Mouse (Mus musculus): Measurements from ENCODE around the gene Med4. TPM values are rescaled to one million over a fixed set of nuclear protein-coding genes. Genes with fewer than 3 reads are reported as not detected.

The Med4 gene
- polyA plus RNA-seq, 1 experiment from 2014 or later: 78.9 TPM

DNA sequence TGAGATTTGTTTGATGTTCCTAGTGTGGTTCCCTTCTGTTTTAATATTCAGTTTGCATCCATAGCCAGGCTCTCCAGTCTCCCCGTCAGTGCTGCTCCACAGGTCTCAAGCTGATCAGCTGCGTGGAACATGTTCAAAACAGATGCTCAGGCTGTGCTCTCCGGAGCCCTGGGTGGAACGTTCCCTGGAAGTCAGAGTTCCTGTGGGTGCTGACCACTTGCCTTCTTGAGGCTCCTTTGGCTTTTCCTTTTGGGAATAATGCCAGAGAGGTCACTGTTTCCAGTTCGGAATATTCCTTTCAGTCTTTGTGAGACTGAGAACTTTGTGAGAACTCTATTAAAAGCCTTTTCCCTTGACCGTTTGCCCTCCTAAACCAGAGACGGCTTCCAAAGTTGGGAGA lies 34.3 kb upstream of the Med4 start:
- H3K4me2 ChIP-seq (ENCODE audit: low read length): no peak overlapping the region
- no peak overlapping the region for H3K4me3 ChIP-seq (ENCODE audit: low read length)
- H3K9me3 ChIP-seq (ENCODE audit: control insufficient read depth, low read length): peaks cover 2% of the 10 kb centered on the region; the same call in 1 of the 2 replicates
- H3K27ac ChIP-seq (ENCODE audit: low read depth, low read length): peak overlapping the region; percentile 4; the same call in 1 of the 2 replicates
- no peak overlapping the region for H3K9ac ChIP-seq (ENCODE audit: low read depth, low read length)
- peaks cover 11% of the 10 kb centered on the region for H3K4me1 ChIP-seq (ENCODE audit: control insufficient read depth, insufficient read depth, low read depth, low read length)
- no peaks in the 10 kb centered on the region for H3K27me3 ChIP-seq (replicated peaks; ENCODE audit: control insufficient read depth, insufficient read depth, low read length)
- ATAC-seq: no peak
- no peaks in the 10 kb centered on the region for H3K36me3 ChIP-seq (ENCODE audit: control insufficient read depth, insufficient read depth, low read length)
- WGBS: 53% methylated on average over 7 of the region's 7 CpGs

DNA sequence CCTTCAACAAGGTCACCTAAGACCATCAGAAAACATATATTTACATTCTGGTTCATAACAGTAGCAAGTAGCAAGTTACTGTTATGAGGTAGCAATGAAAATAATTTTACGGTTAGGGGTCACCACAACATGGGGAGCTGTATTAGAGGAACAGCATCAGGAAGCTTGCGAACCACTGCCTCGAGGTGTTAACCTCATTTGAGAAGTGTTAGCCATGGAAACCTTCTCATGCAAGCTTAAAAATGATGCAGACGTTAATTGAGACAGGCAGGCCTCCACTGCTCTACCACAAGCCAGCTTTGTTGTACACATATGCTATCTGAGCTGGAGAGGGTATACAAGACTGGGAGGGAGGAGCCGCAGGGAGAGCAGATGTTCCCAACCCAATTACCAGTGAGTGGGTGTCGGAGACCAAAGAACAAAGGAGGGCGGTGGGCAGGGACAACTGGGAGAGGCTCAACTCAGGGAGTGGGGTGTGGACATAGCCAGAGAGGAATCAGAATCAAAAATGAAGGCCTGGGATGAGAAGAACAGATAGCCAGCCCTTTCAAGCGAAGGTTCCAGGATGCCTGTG lies 33.4 kb upstream of the Med4 start:
- Histone ChIP-seq H3K4me3 (ENCODE audit: low read length) (no peak overlapping the region), H3K36me3 (ENCODE audit: control insufficient read depth, insufficient read depth, low read length) (no peaks in the 10 kb centered on the region), H3K4me1 (ENCODE audit: control insufficient read depth, insufficient read depth, low read depth, low read length) (peaks cover 11% of the 10 kb centered on the region), H3K9me3 (ENCODE audit: control insufficient read depth, low read length) (peaks cover 2% of the 10 kb centered on the region; the same call in 1 of the 2 replicates), H3K9ac (ENCODE audit: low read depth, low read length) (no peak overlapping the region), H3K27me3 (replicated peaks; ENCODE audit: control insufficient read depth, insufficient read depth, low read length) (no peaks in the 10 kb centered on the region), H3K4me2 (ENCODE audit: low read length) (no peak overlapping the region), H3K27ac (ENCODE audit: low read depth, low read length) (no peak overlapping the region)
- ATAC-seq: no peak
- 71% methylated on average over 8 of the region's 8 CpGs for WGBS

DNA sequence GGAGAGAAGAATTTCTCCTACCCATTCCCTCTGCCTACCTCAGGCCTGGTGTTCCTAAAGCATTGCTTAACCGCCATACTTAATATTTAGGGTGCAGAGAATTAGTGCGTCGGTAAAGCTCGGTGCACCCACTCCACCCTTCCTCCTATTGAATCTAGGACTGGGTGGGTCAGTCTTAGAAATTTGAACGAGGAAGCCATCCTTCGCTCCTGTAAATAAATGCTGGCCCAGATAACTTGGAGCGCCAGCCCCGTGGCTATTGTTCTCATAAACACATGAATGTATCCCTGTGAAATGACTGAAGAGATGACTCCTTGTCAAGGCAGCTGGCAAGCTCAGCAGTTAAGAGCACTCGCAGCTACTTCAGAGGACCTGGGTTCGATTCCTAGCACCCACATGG lies 32.7 kb upstream of the Med4 start:
- Histone ChIP-seq H3K9me3 (ENCODE audit: control insufficient read depth, low read length) (peaks cover 2% of the 10 kb centered on the region; the same call in 1 of the 2 replicates), H3K36me3 (ENCODE audit: control insufficient read depth, insufficient read depth, low read length) (no peaks in the 10 kb centered on the region), H3K9ac (ENCODE audit: low read depth, low read length) (no peak overlapping the region), H3K4me3 (ENCODE audit: low read length) (no peak overlapping the region), H3K4me2 (ENCODE audit: low read length) (no peak overlapping the region), H3K27ac (ENCODE audit: low read depth, low read length) (no peak overlapping the region), H3K27me3 (replicated peaks; ENCODE audit: control insufficient read depth, insufficient read depth, low read length) (no peaks in the 10 kb centered on the region), H3K4me1 (ENCODE audit: control insufficient read depth, insufficient read depth, low read depth, low read length) (peaks cover 11% of the 10 kb centered on the region)
- 94% methylated on average over 10 of the region's 10 CpGs for WGBS
- no peak for ATAC-seq

DNA sequence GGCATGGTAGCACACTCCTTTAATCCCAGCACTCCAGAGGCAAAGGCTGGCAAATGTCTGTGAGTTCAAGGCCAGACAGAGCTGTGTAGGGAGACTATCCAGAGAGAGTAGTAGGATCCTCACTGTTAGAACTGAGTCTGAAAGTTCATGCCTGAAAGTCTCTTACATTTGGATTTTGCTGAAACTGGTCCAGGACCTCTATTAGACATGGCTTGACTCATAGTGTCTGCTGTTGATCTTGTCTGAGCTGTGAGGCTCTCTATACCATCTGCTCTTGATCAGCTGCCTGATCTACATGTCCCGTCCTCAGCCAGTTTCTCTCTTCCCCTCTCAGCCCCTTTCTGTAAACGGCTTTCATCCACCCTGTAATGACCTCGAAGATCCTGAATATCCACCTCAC lies 31.5 kb upstream of the Med4 start:
- Histone ChIP-seq H3K9ac (ENCODE audit: low read depth, low read length) (no peak overlapping the region), H3K27ac (ENCODE audit: low read depth, low read length) (no peak overlapping the region), H3K9me3 (ENCODE audit: control insufficient read depth, low read length) (peaks cover 2% of the 10 kb centered on the region; the same call in 1 of the 2 replicates), H3K36me3 (ENCODE audit: control insufficient read depth, insufficient read depth, low read length) (no peaks in the 10 kb centered on the region), H3K27me3 (replicated peaks; ENCODE audit: control insufficient read depth, insufficient read depth, low read length) (no peaks in the 10 kb centered on the region), H3K4me1 (ENCODE audit: control insufficient read depth, insufficient read depth, low read depth, low read length) (peaks cover 7% of the 10 kb centered on the region), H3K4me3 (ENCODE audit: low read length) (no peak overlapping the region), H3K4me2 (ENCODE audit: low read length) (no peak overlapping the region)
- ATAC-seq: no peak
- WGBS: 74% methylated on average over 3 of the region's 3 CpGs

DNA sequence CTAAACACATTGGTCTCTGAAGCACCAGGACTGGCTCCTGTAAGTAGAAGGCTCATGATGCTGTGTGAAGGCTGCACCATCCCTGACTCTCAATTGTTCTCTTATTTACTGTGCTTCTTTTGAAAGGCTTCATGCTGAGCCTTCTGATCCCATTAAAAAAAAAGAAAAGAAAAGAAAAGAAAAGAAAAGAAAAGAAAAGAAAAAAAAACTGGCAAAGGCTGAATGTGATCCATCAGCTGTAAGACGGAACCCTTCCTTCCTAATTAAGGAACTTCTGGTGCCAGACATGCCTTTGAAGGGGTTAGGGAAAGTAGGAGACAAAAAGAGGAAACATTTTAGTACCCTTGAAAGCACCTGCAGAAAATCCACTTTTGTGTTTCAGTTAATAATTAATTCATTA lies 30.1 kb upstream of the Med4 start:
- H3K4me2 ChIP-seq (ENCODE audit: low read length): no peak overlapping the region
- no peak overlapping the region for H3K9ac ChIP-seq (ENCODE audit: low read depth, low read length)
- H3K27me3 ChIP-seq (replicated peaks; ENCODE audit: control insufficient read depth, insufficient read depth, low read length): no peaks in the 10 kb centered on the region
- peaks cover 7% of the 10 kb centered on the region for H3K4me1 ChIP-seq (ENCODE audit: control insufficient read depth, insufficient read depth, low read depth, low read length)
- H3K4me3 ChIP-seq (ENCODE audit: low read length): no peak overlapping the region
- H3K9me3 ChIP-seq (ENCODE audit: control insufficient read depth, low read length): peaks cover 2% of the 10 kb centered on the region; the same call in 1 of the 2 replicates
- 41% methylated on average over 1 of the region's 1 CpGs for WGBS
- H3K36me3 ChIP-seq (ENCODE audit: control insufficient read depth, insufficient read depth, low read length): no peaks in the 10 kb centered on the region
- ATAC-seq: no peak
- no peak overlapping the region for H3K27ac ChIP-seq (ENCODE audit: low read depth, low read length)

DNA sequence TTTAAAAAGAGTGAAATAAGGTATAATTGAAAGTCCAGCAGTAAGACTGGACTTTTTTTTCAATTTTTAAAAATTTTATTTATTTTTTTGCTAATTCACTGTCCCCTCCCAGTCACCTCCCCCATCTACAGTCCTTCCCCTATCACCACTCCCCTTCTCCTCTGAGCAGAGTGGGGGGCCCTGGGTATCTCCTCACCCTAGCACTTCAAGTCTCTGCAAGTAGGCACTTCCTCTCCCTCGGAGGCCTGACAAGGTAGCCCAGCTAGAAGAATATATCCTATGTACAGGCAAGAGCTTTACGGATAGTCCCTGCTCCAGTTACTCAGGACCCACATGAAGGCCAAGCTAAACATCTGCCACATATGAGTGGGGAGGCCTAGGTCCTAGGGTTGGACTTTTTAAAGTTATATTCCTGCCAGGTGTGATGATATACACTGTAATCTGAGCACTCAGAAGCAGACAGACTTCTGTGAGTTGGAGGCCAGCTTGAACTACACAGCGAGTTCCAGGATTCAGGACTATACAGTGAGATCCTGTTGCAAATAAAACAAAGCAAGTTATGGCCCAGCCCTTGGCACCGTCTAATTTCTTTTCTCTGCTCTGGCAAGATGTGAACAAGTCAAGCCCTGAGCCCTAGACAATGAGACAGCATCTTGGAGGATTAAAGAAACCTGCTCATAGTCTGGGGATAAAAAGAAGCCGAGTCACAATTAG lies 26.2 kb upstream of the Med4 start:
- Histone ChIP-seq H3K9ac (ENCODE audit: low read depth, low read length) (no peak overlapping the region), H3K9me3 (ENCODE audit: control insufficient read depth, low read length) (no peaks in the 10 kb centered on the region), H3K27ac (ENCODE audit: low read depth, low read length) (no peak overlapping the region), H3K4me3 (ENCODE audit: low read length) (no peak overlapping the region), H3K4me2 (ENCODE audit: low read length) (no peak overlapping the region), H3K4me1 (ENCODE audit: control insufficient read depth, insufficient read depth, low read depth, low read length) (no peaks in the 10 kb centered on the region), H3K36me3 (ENCODE audit: control insufficient read depth, insufficient read depth, low read length) (no peaks in the 10 kb centered on the region), H3K27me3 (replicated peaks; ENCODE audit: control insufficient read depth, insufficient read depth, low read length) (no peaks in the 10 kb centered on the region)
- no peak for ATAC-seq
- 88% methylated on average over 5 of the region's 5 CpGs for WGBS

DNA sequence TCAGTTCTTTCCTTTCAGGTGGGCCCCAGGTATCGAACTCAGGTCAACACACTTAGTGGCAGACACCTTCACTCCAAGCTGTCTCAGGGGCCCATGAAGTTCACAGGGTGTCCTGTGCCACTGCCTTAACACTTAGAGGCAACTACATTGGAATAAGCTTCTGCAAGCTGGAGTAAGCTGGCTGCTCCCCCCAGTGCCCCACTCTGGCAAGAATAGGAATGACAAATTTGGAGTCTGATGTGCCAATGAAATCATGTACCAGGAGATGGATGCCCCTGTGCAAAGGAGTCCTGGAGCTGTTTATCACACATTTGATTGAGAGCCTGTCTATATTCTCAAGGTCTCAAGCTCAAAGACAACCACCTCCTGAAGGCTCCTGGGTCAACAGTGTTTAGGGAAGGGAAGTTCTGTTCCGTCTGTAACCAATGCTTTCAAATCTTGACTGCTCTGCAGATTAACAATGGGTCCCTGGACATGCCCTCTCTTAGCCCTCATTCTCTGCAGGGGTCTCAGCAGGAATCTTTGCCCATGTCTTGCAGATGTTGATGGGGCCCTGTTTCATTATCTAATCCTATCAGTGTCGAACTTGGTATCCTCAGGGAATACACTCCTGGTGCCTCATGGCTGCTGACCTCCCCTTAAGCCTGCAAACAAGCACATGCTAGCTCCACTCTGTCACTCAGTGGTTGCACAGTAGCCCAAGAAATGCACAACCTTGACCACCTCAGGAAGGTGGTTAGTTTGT lies 25.3 kb upstream of the Med4 start:
- H3K4me2 ChIP-seq (ENCODE audit: low read length): no peak overlapping the region
- no peaks in the 10 kb centered on the region for H3K27me3 ChIP-seq (replicated peaks; ENCODE audit: control insufficient read depth, insufficient read depth, low read length)
- WGBS: 58% methylated on average over 3 of the region's 3 CpGs
- no peaks in the 10 kb centered on the region for H3K9me3 ChIP-seq (ENCODE audit: control insufficient read depth, low read length)
- H3K27ac ChIP-seq (ENCODE audit: low read depth, low read length): no peak overlapping the region
- H3K4me1 ChIP-seq (ENCODE audit: control insufficient read depth, insufficient read depth, low read depth, low read length): no peaks in the 10 kb centered on the region
- H3K36me3 ChIP-seq (ENCODE audit: control insufficient read depth, insufficient read depth, low read length): no peaks in the 10 kb centered on the region
- H3K4me3 ChIP-seq (ENCODE audit: low read length): no peak overlapping the region
- no peak for ATAC-seq
- H3K9ac ChIP-seq (ENCODE audit: low read depth, low read length): no peak overlapping the region

DNA sequence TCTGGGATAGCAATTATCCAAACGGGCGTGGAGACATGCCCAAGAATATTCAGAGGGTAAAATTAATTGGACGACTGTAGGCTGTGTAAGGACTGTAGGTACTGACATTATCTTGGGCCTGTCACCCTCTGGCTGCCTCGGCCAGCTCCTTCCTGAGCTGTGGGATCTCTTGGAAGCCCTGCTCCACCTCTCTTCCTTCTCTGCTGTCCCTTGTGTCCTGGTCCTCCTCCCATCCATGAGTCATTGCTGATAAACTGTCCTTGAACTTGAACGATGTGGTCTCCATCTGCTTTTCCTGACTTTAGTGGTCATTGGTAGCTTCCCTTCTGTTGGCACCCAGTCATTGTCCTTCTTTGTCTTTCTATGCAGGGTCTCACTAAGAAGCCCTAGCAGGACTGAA lies 23.2 kb upstream of the Med4 start:
- WGBS: 83% methylated on average over 5 of the region's 5 CpGs
- H3K27ac ChIP-seq (ENCODE audit: low read depth, low read length): no peak overlapping the region
- H3K9ac ChIP-seq (ENCODE audit: low read depth, low read length): no peak overlapping the region
- no peak overlapping the region for H3K4me3 ChIP-seq (ENCODE audit: low read length)
- ATAC-seq: no peak
- no peaks in the 10 kb centered on the region for H3K36me3 ChIP-seq (ENCODE audit: control insufficient read depth, insufficient read depth, low read length)
- H3K27me3 ChIP-seq (replicated peaks; ENCODE audit: control insufficient read depth, insufficient read depth, low read length): no peaks in the 10 kb centered on the region
- no peaks in the 10 kb centered on the region for H3K4me1 ChIP-seq (ENCODE audit: control insufficient read depth, insufficient read depth, low read depth, low read length)
- peaks cover 3% of the 10 kb centered on the region for H3K9me3 ChIP-seq (ENCODE audit: control insufficient read depth, low read length)
- H3K4me2 ChIP-seq (ENCODE audit: low read length): no peak overlapping the region

DNA sequence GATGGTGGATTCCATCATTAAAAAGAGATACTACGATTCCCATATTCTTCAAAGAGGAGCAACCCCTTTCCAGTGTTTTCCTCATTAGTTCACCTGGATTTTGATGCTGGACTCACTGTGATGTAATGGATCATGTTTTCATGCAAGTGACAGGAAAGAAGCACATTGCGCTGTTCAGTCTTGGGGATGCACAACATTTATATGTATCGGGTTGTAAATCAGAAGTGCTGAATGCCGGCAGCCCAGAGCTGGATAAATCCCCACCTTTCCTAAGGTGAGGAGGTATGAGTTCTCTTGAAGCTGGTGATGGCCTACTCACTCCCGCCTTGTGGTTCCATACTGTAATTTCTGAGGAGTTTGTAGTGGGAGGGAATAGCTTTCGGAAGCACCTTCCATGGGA lies 16.5 kb upstream of the Med4 start:
- Histone ChIP-seq H3K4me1 (ENCODE audit: control insufficient read depth, insufficient read depth, low read depth, low read length) (no peaks in the 10 kb centered on the region), H3K36me3 (ENCODE audit: control insufficient read depth, insufficient read depth, low read length) (no peaks in the 10 kb centered on the region), H3K9ac (ENCODE audit: low read depth, low read length) (no peak overlapping the region), H3K4me2 (ENCODE audit: low read length) (no peak overlapping the region), H3K27ac (ENCODE audit: low read depth, low read length) (no peak overlapping the region), H3K4me3 (ENCODE audit: low read length) (no peak overlapping the region), H3K9me3 (ENCODE audit: control insufficient read depth, low read length) (peaks cover 3% of the 10 kb centered on the region), H3K27me3 (replicated peaks; ENCODE audit: control insufficient read depth, insufficient read depth, low read length) (no peaks in the 10 kb centered on the region)
- 97% methylated on average over 6 of the region's 6 CpGs for WGBS
- no peak for ATAC-seq
